Mouse (Mus musculus) embryonic stem cell, embryonic (primary cell): ENCODE measurements at regions not wholly inside any gene's neighbourhood (a gene's known extent, or its start where the extent isn't known, plus 50 kb on each side); places are given as distances from the start of the nearest gene placed in this dataset.

ENCODE experiments used
- CTCF ChIA-PET, 4 experiments: fragments of 300-600 bp in 2 of 4; fragments of 350-600 bp in 2 of 4; sonication (Branson Sonifier 250); formaldehyde crosslinking; loops; one replicate each; lab custom pipeline; 2022; ENCODE audit warnings: inconsistent platforms in 2 of 4; lab: Charles Lee
- POLR2A ChIA-PET, 4 experiments: fragments of 300-600 bp in 2 of 4; fragments of 350-600 bp in 2 of 4; sonication (Branson Sonifier 250); formaldehyde crosslinking; loops; one replicate each; lab custom pipeline; 2022; ENCODE audit warnings: antibody characterized with exemption in 4 of 4, inconsistent platforms in 1 of 4; lab: Charles Lee

DNA sequence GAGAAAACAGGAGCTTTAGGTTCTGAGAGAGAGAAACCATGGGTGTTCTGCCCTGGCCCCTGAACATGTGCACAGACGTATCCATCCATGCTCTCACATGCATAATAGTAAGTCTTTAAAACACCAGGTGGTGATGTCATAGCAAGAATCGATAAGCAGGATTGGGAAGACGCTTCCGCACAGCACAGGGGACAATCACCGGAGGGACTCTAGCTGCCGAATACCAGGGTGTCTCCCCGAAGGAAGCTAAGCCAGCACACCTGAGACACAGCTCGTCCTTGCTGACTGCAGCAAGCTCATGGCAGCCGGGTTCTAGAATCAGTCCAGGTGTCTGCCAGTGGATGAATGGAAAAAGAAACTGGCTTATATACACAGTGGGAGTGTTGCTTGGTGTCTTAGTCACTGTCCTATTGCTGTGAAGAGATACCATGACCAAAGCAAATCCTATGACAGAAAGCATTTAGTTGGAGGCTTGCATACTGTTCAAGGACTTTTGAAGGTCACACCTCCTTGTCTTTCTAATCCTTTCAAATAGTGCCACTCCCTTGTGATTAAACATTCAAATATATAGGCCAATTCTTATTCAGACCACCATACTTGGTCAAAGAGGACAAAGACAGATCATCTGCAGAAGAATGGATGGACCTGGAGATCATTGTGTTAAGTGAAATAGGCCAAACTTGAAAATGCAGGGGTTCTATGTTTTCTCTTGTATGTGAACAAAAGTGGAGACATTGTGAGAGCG lies 124.4 kb downstream of the Anxa2 start:
- CTCF ChIA-PET, result interaction anchor here in 2 of 4 experiments (0.6 to 1.5 kb wide), 5 partner anchors 30 to 413 kb away, joined by 3 to 5 read pairs (median 4); no protein-coding TSS in a partner anchor
- POLR2A ChIA-PET, result interaction anchor here in 2 of 4 experiments (1.1 to 1.5 kb wide), 4 partner anchors 9 to 509 kb away, joined by 3 to 5 read pairs (median 3); no protein-coding TSS in a partner anchor

GRCm38 (mm10) chr9:69575386-69575785 lies 122.0 kb downstream of the Anxa2 start:
- ChIA-PET CTCF (interaction anchor here in 2 of 4 experiments (0.7 kb wide), 3 partner anchors 174 to 1237 kb away, joined by 3 to 4 read pairs (median 3); no protein-coding TSS in a partner anchor), POLR2A (no interaction called here)

- ChIA-PET POLR2A (interaction anchor here in 1 of 4 experiments (0.6 kb wide), 1 partner anchor 9 kb away, joined by 3 read pairs; no protein-coding TSS in a partner anchor), CTCF (no interaction called here)
Observed at GRCm38 (mm10) chr9:69568631-69569230, 115.3 kb downstream of the Anxa2 start.

DNA sequence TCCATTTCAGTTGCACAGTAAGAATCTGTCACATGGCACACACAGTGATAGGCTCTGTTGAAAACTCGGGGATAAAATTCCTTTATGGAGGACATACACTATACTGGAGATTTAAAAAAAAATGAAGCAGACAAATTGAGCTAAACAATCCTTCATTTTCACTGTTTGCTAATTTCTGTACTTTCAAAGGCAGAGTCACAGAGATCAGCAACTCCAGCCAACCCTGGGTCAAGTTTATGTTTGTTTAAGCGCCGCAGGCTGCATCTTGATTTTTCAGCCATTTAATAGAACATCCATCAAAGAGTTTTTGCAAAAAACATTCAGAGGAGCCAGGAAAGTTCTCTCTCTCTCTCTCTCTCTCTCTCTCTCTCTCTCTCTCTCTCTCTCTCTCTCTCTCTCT lies 114.8 kb downstream of the Anxa2 start:
- ChIA-PET POLR2A (interaction anchor here in 1 of 4 experiments (0.6 kb wide), 1 partner anchor 9 kb away, joined by 3 read pairs; no protein-coding TSS in a partner anchor), CTCF (interaction anchor here in 1 of 4 experiments (0.7 kb wide), 1 partner anchor 62 kb away, joined by 3 read pairs; no protein-coding TSS in a partner anchor)

- CTCF ChIA-PET, result interaction anchor here in 1 of 4 experiments (0.9 kb wide), 1 partner anchor 64 kb away, joined by 3 read pairs; no protein-coding TSS in a partner anchor
- POLR2A ChIA-PET, result no interaction called here
Observed at GRCm38 (mm10) chr9:69566996-69567395, 113.6 kb downstream of the Anxa2 start.

DNA sequence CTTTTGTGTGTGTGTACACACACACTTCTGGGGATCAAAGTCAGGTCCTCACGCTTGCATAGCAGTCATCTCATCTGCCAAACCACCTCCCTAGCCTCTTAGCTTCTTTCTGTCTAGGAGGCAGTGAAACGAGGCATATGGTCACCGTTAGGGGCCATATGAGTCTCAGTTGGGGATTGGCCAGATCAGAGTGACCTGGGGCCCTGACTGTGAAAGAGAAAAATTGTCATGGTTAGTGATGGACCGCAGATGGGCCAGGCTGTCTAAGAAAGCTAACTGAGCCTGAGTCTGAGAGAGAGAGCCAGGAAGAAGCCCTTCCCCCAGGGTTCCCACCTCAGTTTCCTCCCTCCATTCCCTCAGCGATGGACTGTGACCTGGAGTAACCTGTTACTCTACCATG lies 89.8 kb downstream of the Anxa2 start:
- CTCF ChIA-PET, result no interaction called here
- POLR2A ChIA-PET, result interaction anchor here in 1 of 4 experiments (0.7 kb wide), 1 partner anchor 103 kb away, joined by 3 read pairs; no protein-coding TSS in a partner anchor
